Mouse (Mus musculus): Measurements from ENCODE around the gene Parp12. TPM values are rescaled to one million over a fixed set of nuclear protein-coding genes. Genes with fewer than 3 reads are reported as not detected.

Gene Parp12
- polyA plus RNA-seq (2015; fragmentation: Nextera tagmentation; extraction: Ambion mirVana) = 3.1 and 4.9 TPM in 2 replicates

GRCm38 (mm10) chr6:39117584-39118455 lies at the start of gene Parp12:
TSS of gene Parp12 (minus strand) at chr6:39118349.
- ATAC-seq (ENCODE audit: low FRiP score) = peak; percentile 77
- WGBS = 1% methylated on average over 95 of the region's 101 CpGs
- peaks cover 8% of the 10 kb centered on the region for H3K4me1 ChIP-seq
- H3K9me3 ChIP-seq (replicated peaks) = no peaks in the 10 kb centered on the region
- peak within 1 kb of the TSS; percentile 55 for H3K9ac ChIP-seq (replicated peaks)
- H3K27me3 ChIP-seq (replicated peaks) = peaks cover 29% of the 10 kb centered on the region
- no peaks in the 10 kb centered on the region for H3K36me3 ChIP-seq
- no peak within 1 kb of the TSS for H3K27ac ChIP-seq (replicated peaks)
- peak within 1 kb of the TSS; percentile 69 for H3K4me3 ChIP-seq (replicated peaks)
- peak within 1 kb of the TSS; percentile 76 for H3K4me2 ChIP-seq

DNA sequence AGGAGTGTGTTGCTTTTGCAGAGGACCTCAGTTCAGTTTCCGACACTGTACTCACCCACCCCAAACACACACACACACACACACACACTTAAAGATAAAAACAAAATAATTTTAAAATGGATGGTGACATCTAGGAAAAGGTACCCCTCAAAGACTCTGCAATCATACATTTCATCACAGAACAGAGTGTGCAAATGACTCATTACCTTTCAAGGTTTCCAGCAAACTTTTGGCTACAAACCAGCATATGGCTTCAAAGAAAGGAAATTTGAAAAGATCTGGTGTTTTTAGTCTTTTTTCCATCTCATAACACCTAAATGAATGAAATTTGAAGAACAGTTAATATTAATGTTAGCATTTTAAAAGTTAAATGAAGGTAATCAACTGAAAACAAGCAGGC lies 46.7 kb upstream of the Parp12 start:
- no peaks in the 10 kb centered on the region for H3K4me1 ChIP-seq
- WGBS = 95% methylated on average over 1 of the region's 1 CpGs
- ATAC-seq (ENCODE audit: low FRiP score) = no peak
- no peak overlapping the region for H3K27ac ChIP-seq (replicated peaks)
- no peaks in the 10 kb centered on the region for H3K9me3 ChIP-seq (replicated peaks)
- no peak overlapping the region for H3K4me2 ChIP-seq
- H3K4me3 ChIP-seq (replicated peaks) = no peak overlapping the region
- H3K9ac ChIP-seq (replicated peaks) = no peak overlapping the region
- H3K27me3 ChIP-seq (replicated peaks) = no peaks in the 10 kb centered on the region
- H3K36me3 ChIP-seq = peaks cover 25% of the 10 kb centered on the region

- Histone ChIP-seq H3K36me3 (peaks cover 18% of the 10 kb centered on the region), H3K4me1 (no peaks in the 10 kb centered on the region), H3K4me3 (replicated peaks) (no peak overlapping the region), H3K9me3 (replicated peaks) (no peaks in the 10 kb centered on the region), H3K4me2 (no peak overlapping the region), H3K27me3 (replicated peaks) (no peaks in the 10 kb centered on the region), H3K27ac (replicated peaks) (no peak overlapping the region), H3K9ac (replicated peaks) (no peak overlapping the region)
- no peak for ATAC-seq (ENCODE audit: low FRiP score)
- 96% methylated on average over 6 of the region's 6 CpGs for WGBS
Observed at GRCm38 (mm10) chr6:39161975-39162374, 43.8 kb upstream of the Parp12 start.

GRCm38 (mm10) chr6:39146041-39146440 lies 27.9 kb upstream of the Parp12 start:
- H3K27me3 ChIP-seq (replicated peaks) = no peaks in the 10 kb centered on the region
- H3K4me3 ChIP-seq (replicated peaks) = no peak overlapping the region
- H3K4me1 ChIP-seq = no peaks in the 10 kb centered on the region
- H3K4me2 ChIP-seq = no peak overlapping the region
- no peaks in the 10 kb centered on the region for H3K9me3 ChIP-seq (replicated peaks)
- peaks cover 66% of the 10 kb centered on the region for H3K36me3 ChIP-seq
- ATAC-seq (ENCODE audit: low FRiP score) = no peak
- H3K27ac ChIP-seq (replicated peaks) = no peak overlapping the region
- WGBS = 60% methylated on average over 6 of the region's 6 CpGs
- no peak overlapping the region for H3K9ac ChIP-seq (replicated peaks)

DNA sequence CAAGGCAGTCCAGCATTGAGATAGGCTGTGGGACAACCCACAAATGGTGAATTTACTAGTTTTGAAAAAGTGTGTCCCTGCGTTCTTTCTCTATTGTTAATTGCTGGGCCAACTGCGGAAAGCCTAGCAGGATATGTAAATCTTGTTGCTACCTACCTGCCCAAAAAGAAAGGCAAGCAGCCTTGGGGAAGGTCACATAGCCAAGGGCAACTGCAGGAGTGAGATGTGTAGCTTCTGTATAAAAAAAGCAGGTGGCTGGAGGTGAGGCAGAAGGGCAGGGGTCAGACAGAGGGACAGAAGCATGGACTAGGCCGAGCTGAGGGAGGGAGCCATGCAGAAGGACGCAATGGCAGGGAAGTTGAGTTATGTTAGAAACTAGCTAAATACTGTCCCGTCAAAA lies 14.4 kb upstream of the Parp12 start:
- Histone ChIP-seq H3K4me1 (no peaks in the 10 kb centered on the region), H3K9ac (replicated peaks) (no peak overlapping the region), H3K27ac (replicated peaks) (no peak overlapping the region), H3K9me3 (replicated peaks) (no peaks in the 10 kb centered on the region), H3K4me2 (no peak overlapping the region), H3K27me3 (replicated peaks) (no peaks in the 10 kb centered on the region), H3K36me3 (peaks cover 20% of the 10 kb centered on the region), H3K4me3 (replicated peaks) (no peak overlapping the region)
- ATAC-seq (ENCODE audit: low FRiP score) = no peak
- 73% methylated on average over 5 of the region's 5 CpGs for WGBS

- Histone ChIP-seq H3K4me2 (no peak overlapping the region), H3K9ac (replicated peaks) (no peak overlapping the region), H3K4me3 (replicated peaks) (no peak overlapping the region), H3K27me3 (replicated peaks) (no peaks in the 10 kb centered on the region), H3K27ac (replicated peaks) (no peak overlapping the region), H3K9me3 (replicated peaks) (0 out of 2 replicates have a peak, but pooled peaks cover 4% of the 10 kb centered on the region), H3K36me3 (peaks cover 20% of the 10 kb centered on the region), H3K4me1 (no peaks in the 10 kb centered on the region)
- no peak for ATAC-seq (ENCODE audit: low FRiP score)
- WGBS = 28% methylated on average over 4 of the region's 4 CpGs
Observed at GRCm38 (mm10) chr6:39131480-39131879, 13.3 kb upstream of the Parp12 start.

DNA sequence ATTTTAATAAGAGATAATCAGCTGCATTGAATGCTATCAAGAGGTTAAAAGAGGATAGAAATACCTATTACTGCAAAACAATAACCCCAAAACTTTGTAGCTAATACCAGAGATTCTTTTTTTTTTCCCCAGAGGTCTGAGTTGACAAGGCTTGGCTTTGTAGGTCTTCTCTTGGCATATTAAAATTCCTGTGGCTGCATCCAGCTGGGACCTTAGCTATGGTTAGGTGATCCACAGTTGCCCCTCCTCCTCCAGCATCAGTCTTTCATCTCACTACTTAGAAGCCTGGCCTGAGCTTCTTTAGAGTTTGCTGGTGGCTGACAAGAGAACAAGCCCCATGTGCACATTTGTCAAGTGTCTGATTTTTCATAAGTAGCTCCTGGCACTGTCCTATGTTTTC lies 6.6 kb upstream of the Parp12 start:
- Histone ChIP-seq H3K9ac (replicated peaks) (no peak overlapping the region), H3K36me3 (no peaks in the 10 kb centered on the region), H3K4me3 (replicated peaks) (no peak overlapping the region), H3K27me3 (replicated peaks) (no peaks in the 10 kb centered on the region), H3K4me1 (no peaks in the 10 kb centered on the region), H3K27ac (replicated peaks) (no peak overlapping the region), H3K9me3 (replicated peaks) (0 out of 2 replicates have a peak, but pooled peaks cover 4% of the 10 kb centered on the region), H3K4me2 (no peak overlapping the region)
- no peak for ATAC-seq (ENCODE audit: low FRiP score)

DNA sequence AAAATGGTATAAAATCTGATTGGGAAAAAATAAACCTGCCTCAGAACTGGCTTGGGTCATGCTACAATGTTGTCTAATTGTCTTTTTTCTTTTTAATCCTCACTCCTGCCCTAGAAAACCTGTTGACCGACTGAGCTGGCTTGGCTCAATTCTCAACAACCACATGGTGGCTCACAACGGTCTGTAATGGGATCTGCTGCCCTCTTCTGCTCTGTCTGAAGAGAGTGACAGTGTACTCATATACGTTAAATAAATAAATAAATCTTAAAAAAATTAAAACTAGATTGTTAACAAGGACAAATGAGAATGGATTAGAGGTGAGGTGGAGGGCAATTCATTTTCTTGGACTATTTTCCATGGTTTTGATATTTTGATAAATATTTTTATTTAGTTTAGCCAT lies 2.5 kb upstream of the Parp12 start:
- H3K4me2 ChIP-seq = no peak overlapping the region

DNA sequence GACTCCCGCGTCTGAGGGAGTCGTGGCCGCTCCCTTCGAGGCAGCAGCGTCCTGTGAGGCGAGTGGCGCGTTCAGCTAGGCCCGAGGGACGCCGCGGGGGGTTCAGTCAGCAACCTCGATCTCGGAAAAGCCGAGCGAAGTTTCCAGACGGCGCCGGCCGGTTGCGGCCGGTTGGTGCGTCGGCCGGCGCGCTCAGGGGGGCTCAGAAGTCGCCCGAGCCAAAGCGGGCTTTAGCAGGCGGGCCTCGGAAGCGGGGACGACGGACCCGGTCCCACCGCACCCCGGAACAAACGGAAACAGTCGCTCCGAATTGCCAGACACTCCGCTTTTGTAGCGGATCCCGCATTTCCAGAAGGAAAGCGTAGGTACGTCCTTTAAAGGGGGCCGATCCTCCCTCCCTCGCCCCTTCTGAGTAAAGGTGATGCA lies 320 bp upstream of the Parp12 start:
- no peak; the same call in 1 of the 2 replicates for ATAC-seq (ENCODE audit: low FRiP score)
- 10% methylated on average over 48 of the region's 49 CpGs for WGBS
- H3K9me3 ChIP-seq (replicated peaks) = no peaks in the 10 kb centered on the region
- no peak overlapping the region for H3K27ac ChIP-seq (replicated peaks)
- H3K4me2 ChIP-seq = peak overlapping the region; percentile 76
- peak overlapping the region; percentile 69 for H3K4me3 ChIP-seq (replicated peaks)
- H3K9ac ChIP-seq (replicated peaks) = peak overlapping the region; percentile 55
- peaks cover 8% of the 10 kb centered on the region for H3K4me1 ChIP-seq
- no peaks in the 10 kb centered on the region for H3K36me3 ChIP-seq
- peaks cover 29% of the 10 kb centered on the region for H3K27me3 ChIP-seq (replicated peaks)

More for the DNA sequence above, 2.5 kb upstream of the Parp12 start:
- Histone ChIP-seq H3K27me3 (replicated peaks) (peaks cover 25% of the 10 kb centered on the region), H3K36me3 (no peaks in the 10 kb centered on the region), H3K4me3 (replicated peaks) (no peak overlapping the region), H3K27ac (replicated peaks) (no peak overlapping the region), H3K9ac (replicated peaks) (no peak overlapping the region), H3K4me1 (peaks cover 8% of the 10 kb centered on the region), H3K9me3 (replicated peaks) (no peaks in the 10 kb centered on the region)
- WGBS = 63% methylated on average over 3 of the region's 3 CpGs
- no peak for ATAC-seq (ENCODE audit: low FRiP score)

DNA sequence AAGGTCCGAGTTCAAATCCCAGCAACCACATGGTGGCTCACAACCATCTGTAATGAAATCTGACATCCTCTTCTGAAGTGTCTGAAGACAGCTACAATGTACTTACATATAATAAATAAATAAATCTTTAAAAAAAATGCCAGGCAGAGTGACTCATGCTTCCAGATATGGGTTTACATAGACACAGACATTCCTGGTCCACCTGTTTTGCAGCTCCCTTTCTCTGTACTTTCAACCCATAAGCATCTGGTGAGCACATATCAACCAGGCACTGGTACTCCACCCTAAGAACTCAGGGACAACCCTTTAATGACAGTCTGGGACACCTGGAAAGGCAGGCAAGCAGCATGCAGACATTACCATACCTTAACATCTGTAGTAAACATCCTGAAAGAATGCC lies 2.7 kb downstream of the Parp12 start:
- Histone ChIP-seq H3K9me3 (replicated peaks) (no peaks in the 10 kb centered on the region), H3K4me1 (peaks cover 8% of the 10 kb centered on the region), H3K4me2 (no peak overlapping the region), H3K36me3 (no peaks in the 10 kb centered on the region), H3K27ac (replicated peaks) (no peak overlapping the region), H3K4me3 (replicated peaks) (no peak overlapping the region), H3K27me3 (replicated peaks) (peaks cover 29% of the 10 kb centered on the region), H3K9ac (replicated peaks) (no peak overlapping the region)
- no peak for ATAC-seq (ENCODE audit: low FRiP score)
- WGBS = 94% methylated on average over 1 of the region's 1 CpGs

DNA sequence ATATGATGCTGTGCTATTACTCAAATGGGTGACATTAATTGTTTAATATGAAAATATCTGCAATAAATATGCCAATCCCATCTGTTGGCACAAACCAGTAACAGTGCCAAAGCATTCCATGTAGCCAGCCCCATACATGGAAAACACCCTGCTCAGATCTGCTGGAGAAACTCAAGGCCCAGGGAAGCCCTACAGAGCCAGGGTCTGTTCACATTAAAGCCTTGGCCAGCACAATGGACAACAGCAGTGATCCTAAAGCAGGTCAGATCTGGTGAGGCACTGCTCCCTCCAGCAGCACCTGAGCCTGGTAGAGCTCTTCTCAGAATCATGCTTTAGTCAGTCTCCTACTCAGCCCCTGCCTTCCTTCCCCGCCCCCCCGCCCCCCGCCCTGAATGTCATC lies 5.0 kb downstream of the Parp12 start:
- no peak overlapping the region for H3K9ac ChIP-seq (replicated peaks)
- no peak overlapping the region for H3K4me2 ChIP-seq
- peaks cover 8% of the 10 kb centered on the region for H3K4me1 ChIP-seq
- no peak for ATAC-seq (ENCODE audit: low FRiP score)
- H3K27ac ChIP-seq (replicated peaks) = no peak overlapping the region
- H3K36me3 ChIP-seq = no peaks in the 10 kb centered on the region
- H3K27me3 ChIP-seq (replicated peaks) = peaks cover 23% of the 10 kb centered on the region
- H3K4me3 ChIP-seq (replicated peaks) = no peak overlapping the region
- 81% methylated on average over 3 of the region's 3 CpGs for WGBS
- H3K9me3 ChIP-seq (replicated peaks) = no peaks in the 10 kb centered on the region

- Histone ChIP-seq H3K27me3 (replicated peaks) (peaks cover 22% of the 10 kb centered on the region), H3K4me2 (no peak overlapping the region), H3K36me3 (no peaks in the 10 kb centered on the region), H3K9ac (replicated peaks) (no peak overlapping the region), H3K4me1 (peaks cover 4% of the 10 kb centered on the region), H3K4me3 (replicated peaks) (no peak overlapping the region), H3K9me3 (replicated peaks) (no peaks in the 10 kb centered on the region), H3K27ac (replicated peaks) (no peak overlapping the region)
- no peak for ATAC-seq (ENCODE audit: low FRiP score)
- WGBS = 94% methylated on average over 3 of the region's 3 CpGs
Observed at GRCm38 (mm10) chr6:39112701-39113100, 5.4 kb downstream of the Parp12 start.
